Mouse (Mus musculus) heart, adult 2 months (tissue): ENCODE results near the gene Lias. TPM values are rescaled to one million over a fixed set of nuclear protein-coding genes. Genes with fewer than 3 reads are reported as not detected.

Source experiments
- DNase-seq, 2 experiments: peaks; one replicate each; pipeline ENCODE4 v3.0.0; 2021
- H3K27ac ChIP-seq: fragments of 200-600 bp; 2 replicates; pipeline ENCODE4 v1.8.1; 2022
- H3K27me3 ChIP-seq: fragments of 200-500 bp; 2 replicates; pipeline ENCODE4 v1.6.1; 2012; ENCODE audit warnings: mild to moderate bottlenecking, low read length, inconsistent platforms, mixed read lengths; ENCODE audit not compliant: control insufficient read depth, insufficient read depth
- H3K36me3 ChIP-seq: fragments of 200-500 bp; 2 replicates; pipeline ENCODE4 v1.6.1; 2012; ENCODE audit warnings: low read length, inconsistent platforms; ENCODE audit not compliant: control insufficient read depth, insufficient read depth
- H3K4me1 ChIP-seq: fragments of 200-500 bp; 2 replicates; pipeline ENCODE4 v1.6.1; 2011; ENCODE audit warnings: low read length; ENCODE audit not compliant: control insufficient read depth, insufficient read depth
- H3K4me3 ChIP-seq: fragments of 200-600 bp; 2 replicates; pipeline ENCODE4 v1.8.1; 2022
- H3K79me2 ChIP-seq: fragments of 200-500 bp; replicated peaks from 2 replicates; pipeline ENCODE4 v1.6.1; 2012; ENCODE audit warnings: mild to moderate bottlenecking, inconsistent platforms, low read length, moderate library complexity, mixed read lengths; ENCODE audit not compliant: control insufficient read depth, insufficient read depth
- H3K9ac ChIP-seq: fragments of 200-500 bp; 2 replicates; pipeline ENCODE4 v1.6.1; 2012; ENCODE audit warnings: low read depth, mild to moderate bottlenecking, control low read depth, inconsistent platforms, low read length, mixed read lengths
- CTCF ChIP-seq: fragments of 200-600 bp; IDR thresholded peaks from 2 replicates; pipeline ENCODE4 v1.8.1; 2022; ENCODE audit warnings: antibody characterized with exemption, mild to moderate bottlenecking, moderate library complexity
- EP300 ChIP-seq: fragments of 200-500 bp; IDR thresholded peaks from 2 replicates; pipeline ENCODE4 v1.6.1; 2011; ENCODE audit warnings: low read depth, low read length, control low read depth; ENCODE audit not compliant: insufficient read depth
- POLR2A ChIP-seq: fragments of 200-500 bp; IDR thresholded peaks from 2 replicates; pipeline ENCODE4 v1.6.1; 2011; ENCODE audit warnings: mild to moderate bottlenecking, low read depth, low read length, control low read depth; ENCODE audit not compliant: insufficient read depth
- WGBS: fragments of 180-500 bp; shearing (Covaris S2); methylation state at CpG from one replicate; pipeline ENCODE4 v1.1.7; 2018; 5-methylcytosine and 5-hydroxymethylcytosine counted together
- intact Hi-C: fragments of 180-260 bp; cut with DNase I; formaldehyde crosslinking; loops from one replicate; pipeline ENCODE4 v1.15.1; 2025
- polyA plus RNA-seq: library from polyadenylated mRNA; depleted of rRNA; stranded (reverse); fragments of >200 nt; gene quantifications from 2 replicates; pipeline ENCODE4 v1.2.3, GENCODE M21; 2012
- total RNA-seq, 2 experiments: library from RNA; stranded (reverse); gene quantifications; 2 replicates each; pipeline ENCODE4 v1.2.3; 2021

Gene Lias
- total and polyA plus RNA-seq, 3 experiments, result 21.3 to 54.1 (median 45.7) TPM

DNA sequence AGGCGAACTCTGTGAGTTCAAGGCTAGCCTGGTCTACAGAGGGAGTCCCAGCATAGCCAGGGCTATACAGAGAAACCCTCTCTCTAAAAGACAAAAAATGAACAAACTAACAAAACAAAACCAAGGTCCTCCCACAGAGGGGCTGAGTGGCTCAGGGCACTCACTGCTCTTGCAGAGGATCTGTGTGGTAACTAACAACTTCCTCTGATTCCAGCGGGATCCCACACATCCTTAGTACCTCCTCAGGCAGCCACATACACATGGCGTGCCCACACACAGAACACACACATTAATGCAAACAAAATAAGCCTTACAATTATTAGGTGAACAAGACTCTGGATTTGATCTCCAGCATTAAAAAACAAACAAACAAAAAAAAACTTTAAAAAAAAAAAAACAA, 33.5 kb upstream of the Lias start:
- H3K27me3 ChIP-seq, result no peaks in the 10 kb centered on the region
- TF ChIP-seq EP300 (no peak), POLR2A (no peak), CTCF (no peak)
- H3K27ac ChIP-seq, result no peak overlapping the region
- H3K4me1 ChIP-seq, result no peaks in the 10 kb centered on the region
- intact Hi-C loops, result no loop called here
- H3K79me2 ChIP-seq, result no peaks in the 10 kb centered on the region
- no peaks in the 10 kb centered on the region for H3K36me3 ChIP-seq
- no peak overlapping the region for H3K4me3 ChIP-seq
- WGBS, result 74% methylated on average over 3 of the region's 3 CpGs
- H3K9ac ChIP-seq, result no peak overlapping the region
- no peak for DNase-seq

DNA sequence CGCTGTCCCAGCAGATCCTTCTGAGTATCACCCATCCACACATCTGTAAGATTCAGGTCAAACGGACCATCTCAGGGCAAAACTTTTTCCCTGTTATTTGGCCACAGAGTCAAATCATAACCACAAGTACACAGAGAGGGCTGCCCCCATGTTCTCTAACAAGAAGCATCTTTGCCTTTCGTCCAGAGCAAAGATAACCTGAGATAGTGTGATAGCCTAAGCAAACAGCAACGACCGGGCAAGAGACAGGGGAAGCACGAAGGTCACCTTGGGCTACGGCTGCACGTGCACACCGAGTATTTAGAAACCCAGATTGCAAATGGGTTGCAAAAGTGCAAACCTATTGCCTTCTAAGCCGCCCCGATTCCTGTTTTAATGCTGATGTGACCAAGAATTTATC, 23.5 kb upstream of the Lias start:
- Histone ChIP-seq H3K9ac (no peak overlapping the region), H3K36me3 (no peaks in the 10 kb centered on the region), H3K27ac (no peak overlapping the region), H3K79me2 (no peaks in the 10 kb centered on the region), H3K4me3 (no peak overlapping the region), H3K27me3 (no peaks in the 10 kb centered on the region), H3K4me1 (no peaks in the 10 kb centered on the region)
- TF ChIP-seq EP300 (no peak), CTCF (no peak), POLR2A (no peak)
- 71% methylated on average over 11 of the region's 11 CpGs for WGBS
- intact Hi-C loops, result no loop called here
- no peak for DNase-seq

DNA sequence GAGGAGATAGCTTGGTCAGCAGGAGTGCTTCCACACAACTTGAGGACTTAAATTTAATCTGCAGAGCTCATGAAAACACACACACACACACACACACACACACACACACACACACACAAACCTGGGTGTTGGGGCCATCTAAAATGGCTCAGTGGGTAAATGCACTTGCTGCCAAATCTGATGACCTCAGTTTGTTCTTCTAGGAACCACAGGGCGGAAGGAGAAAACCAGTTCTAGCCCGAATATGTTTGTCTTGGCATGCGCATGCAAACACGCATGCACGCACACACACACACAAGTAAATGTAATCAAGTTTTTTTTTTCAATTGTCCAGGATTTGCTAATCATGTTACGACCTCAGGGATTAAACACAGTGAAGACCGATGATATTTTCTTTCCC, 19.7 kb upstream of the Lias start:
- Histone ChIP-seq H3K4me1 (no peaks in the 10 kb centered on the region), H3K9ac (no peak overlapping the region), H3K27ac (no peak overlapping the region), H3K4me3 (no peak overlapping the region), H3K79me2 (no peaks in the 10 kb centered on the region), H3K36me3 (no peaks in the 10 kb centered on the region), H3K27me3 (no peaks in the 10 kb centered on the region)
- intact Hi-C loops, result no loop called here
- WGBS, result 85% methylated on average over 7 of the region's 7 CpGs
- DNase-seq, result no peak
- TF ChIP-seq EP300, result no peak
- TF ChIP-seq POLR2A, result no peak
- TF ChIP-seq CTCF, result no peak

DNA sequence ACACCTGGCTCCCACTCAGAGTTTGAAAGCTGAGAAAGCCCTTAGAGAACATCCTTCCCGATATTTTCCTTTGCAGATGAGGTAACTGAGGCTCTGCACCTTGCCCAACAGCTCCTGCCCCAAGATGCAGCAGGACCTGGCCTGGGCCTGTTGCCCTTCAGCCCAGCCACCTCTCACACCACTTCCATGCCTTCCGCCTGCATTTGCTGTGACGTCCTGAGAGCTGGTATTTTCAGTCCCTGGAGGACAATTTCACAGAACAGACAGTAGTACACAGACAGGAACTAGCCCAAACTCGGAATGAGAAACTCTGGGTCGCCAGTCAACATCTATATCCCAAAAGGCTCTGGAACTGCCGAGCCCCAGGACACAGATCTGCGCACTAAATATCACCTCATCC, 16.6 kb upstream of the Lias start:
- WGBS, result 74% methylated on average over 7 of the region's 7 CpGs
- H3K27me3 ChIP-seq, result no peaks in the 10 kb centered on the region
- H3K9ac ChIP-seq, result no peak overlapping the region
- H3K4me1 ChIP-seq, result no peaks in the 10 kb centered on the region
- no peak overlapping the region for H3K27ac ChIP-seq
- no peak overlapping the region for H3K4me3 ChIP-seq
- no peaks in the 10 kb centered on the region for H3K36me3 ChIP-seq
- no peak for DNase-seq
- TF ChIP-seq CTCF (no peak), POLR2A (no peak), EP300 (no peak)
- H3K79me2 ChIP-seq, result no peaks in the 10 kb centered on the region
- intact Hi-C loops, result no loop called here

DNA sequence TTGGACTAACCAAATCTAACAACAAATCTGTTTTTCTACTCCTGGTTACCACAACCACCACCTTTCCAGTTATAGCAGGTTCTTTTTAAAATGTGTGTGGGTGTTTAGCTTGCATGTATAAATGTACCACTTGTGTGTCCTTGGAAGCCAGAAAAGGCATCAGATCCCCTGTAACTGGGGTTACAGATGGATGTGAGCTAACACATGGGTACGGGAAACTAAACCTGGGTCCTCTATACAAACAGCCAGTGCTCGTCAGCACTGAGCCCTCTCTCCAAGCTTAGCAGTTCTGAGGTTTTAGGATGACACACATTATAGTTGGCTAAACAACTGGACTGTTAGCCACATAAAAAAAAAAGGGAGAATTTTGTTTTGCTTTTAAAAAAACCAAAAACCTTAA, 5.6 kb upstream of the Lias start:
- Histone ChIP-seq H3K4me3 (no peak overlapping the region), H3K4me1 (peaks cover 4% of the 10 kb centered on the region), H3K9ac (no peak overlapping the region), H3K79me2 (no peaks in the 10 kb centered on the region), H3K27ac (no peak overlapping the region), H3K27me3 (no peaks in the 10 kb centered on the region), H3K36me3 (peaks cover 17% of the 10 kb centered on the region)
- TF ChIP-seq EP300, result no peak
- TF ChIP-seq POLR2A, result no peak
- no peak for TF ChIP-seq CTCF
- intact Hi-C loops, result no loop called here
- DNase-seq, result no peak
- 78% methylated on average over 2 of the region's 2 CpGs for WGBS

DNA sequence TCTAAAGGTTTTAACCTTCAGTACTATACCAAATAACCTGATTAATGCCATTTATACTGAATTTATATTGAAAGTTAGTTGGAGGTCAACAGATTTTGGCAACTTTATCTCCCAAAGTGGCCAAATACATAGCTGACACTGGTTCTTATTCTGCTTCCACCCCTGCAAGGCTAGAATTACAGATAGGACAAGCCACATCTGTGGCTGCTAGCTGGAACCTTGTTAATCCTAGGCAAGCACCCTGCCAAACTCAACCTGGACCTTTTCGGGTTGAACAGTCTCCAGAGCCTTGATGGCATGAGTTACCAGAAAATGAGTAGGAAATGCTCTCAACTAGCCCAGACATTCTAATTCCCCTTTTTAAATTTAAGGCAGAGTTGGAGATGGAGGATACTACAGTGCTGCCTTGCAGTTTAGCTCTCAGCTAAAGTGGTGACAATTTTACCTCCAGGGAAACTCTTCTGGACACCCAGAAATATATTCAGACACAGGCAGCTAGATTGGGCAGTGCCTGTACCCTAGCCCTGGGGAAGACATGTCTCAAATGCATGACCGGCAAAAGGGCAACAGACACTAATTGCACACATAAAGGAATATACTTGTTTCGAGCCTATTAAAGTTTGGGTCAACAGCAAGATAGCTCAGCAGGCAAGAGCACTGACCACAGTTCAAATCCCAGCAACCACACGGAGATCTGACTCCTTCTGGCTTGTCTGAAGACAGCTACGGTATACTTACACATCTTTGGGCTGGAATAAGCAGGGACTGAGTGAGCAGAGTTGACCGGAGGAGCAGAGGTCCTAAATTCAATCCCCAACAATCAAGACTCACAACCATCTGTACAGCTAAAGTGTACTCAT, 4.1 kb upstream of the Lias start:
- H3K4me1 ChIP-seq, result peaks cover 4% of the 10 kb centered on the region
- intact Hi-C loops, result no loop called here
- H3K79me2 ChIP-seq, result no peaks in the 10 kb centered on the region
- no peak for TF ChIP-seq CTCF
- TF ChIP-seq EP300, result no peak
- peak; percentile 21; the same call in 1 of the 2 replicates for TF ChIP-seq POLR2A
- H3K36me3 ChIP-seq, result peaks cover 17% of the 10 kb centered on the region
- no peak overlapping the region for H3K4me3 ChIP-seq
- no peak overlapping the region for H3K27ac ChIP-seq
- DNase-seq, result no peak
- H3K27me3 ChIP-seq, result no peaks in the 10 kb centered on the region
- no peak overlapping the region for H3K9ac ChIP-seq
- 78% methylated on average over 6 of the region's 6 CpGs for WGBS
